Mouse (Mus musculus) intestine, postnatal 0 days (tissue): ENCODE measurements around the gene Gnaq. TPM values are rescaled to one million over a fixed set of nuclear protein-coding genes. Genes with fewer than 3 reads are reported as not detected.
A peak's percentile ranks its signal among the peaks of the same experiment; 100 is the strongest.

Source experiments
- ATAC-seq: fragments of 200-750 bp; cut with Nextera tagmentation; 2 replicates; pipeline ENCODE4 v1.8.0; 2017; ENCODE audit warnings: mild to moderate bottlenecking, moderate TSS enrichment, moderate library complexity
- H3K27ac ChIP-seq: fragments of 300-500 bp; sonication (generic); 2 replicates; pipeline ENCODE4 v1.5.1; 2014; ENCODE audit warnings: mild to moderate bottlenecking, low read depth, low read length, moderate library complexity
- H3K27me3 ChIP-seq: fragments of 300-500 bp; sonication (generic); replicated peaks from 2 replicates; pipeline ENCODE4 v1.6.1; 2014; ENCODE audit warnings: low read length, mixed read lengths; ENCODE audit not compliant: control insufficient read depth, insufficient read depth
- H3K36me3 ChIP-seq: fragments of 300-500 bp; sonication (generic); 2 replicates; pipeline ENCODE4 v1.6.1; 2014; ENCODE audit warnings: mild to moderate bottlenecking, moderate library complexity; ENCODE audit not compliant: control insufficient read depth, insufficient read depth
- H3K4me1 ChIP-seq: fragments of 300-500 bp; sonication (generic); replicated peaks from 2 replicates; pipeline ENCODE4 v1.6.1; 2014; ENCODE audit warnings: antibody characterized with exemption, low read length, mixed read lengths; ENCODE audit not compliant: control insufficient read depth, insufficient read depth
- H3K4me2 ChIP-seq: fragments of 300-500 bp; sonication (generic); replicated peaks from 2 replicates; pipeline ENCODE4 v1.6.1; 2014; ENCODE audit warnings: low read depth, mild to moderate bottlenecking, moderate library complexity
- H3K4me3 ChIP-seq: fragments of 300-500 bp; sonication (generic); 2 replicates; pipeline ENCODE4 v1.5.1; 2014; ENCODE audit warnings: low read depth, low read length
- H3K9ac ChIP-seq: fragments of 300-500 bp; sonication (generic); 2 replicates; pipeline ENCODE4 v1.6.1; 2014; ENCODE audit warnings: mild to moderate bottlenecking, low read depth, low read length
- H3K9me3 ChIP-seq: fragments of 300-500 bp; sonication (generic); 2 replicates; pipeline ENCODE4 v1.6.1; 2016; ENCODE audit warnings: mixed run types; ENCODE audit not compliant: control insufficient read depth
- CTCF ChIP-seq: sonication (generic); IDR thresholded peaks from 2 replicates; pipeline ENCODE4 v1.5.1; 2016; ENCODE audit warnings: low read depth, mild to moderate bottlenecking, control low read depth, antibody characterized with exemption, moderate library complexity
- WGBS: fragments of 180-500 bp; shearing (Covaris S2); extraction: QIAGEN DNeasy Blood & Tissue Kit; methylation state at CpG from one replicate; pipeline ENCODE4 v1.1.7; 2014; 5-methylcytosine and 5-hydroxymethylcytosine counted together
- polyA plus RNA-seq: library from polyadenylated mRNA; unstranded; fragments of >200 nt; fragmentation: Nextera tagmentation; extraction: Ambion mirVana; gene quantifications from 2 replicates; pipeline ENCODE4 v1.2.1, GENCODE M21; 2015

The Gnaq gene
- polyA plus RNA-seq, 1 experiment from 2014 or later = 17.1 TPM

DNA sequence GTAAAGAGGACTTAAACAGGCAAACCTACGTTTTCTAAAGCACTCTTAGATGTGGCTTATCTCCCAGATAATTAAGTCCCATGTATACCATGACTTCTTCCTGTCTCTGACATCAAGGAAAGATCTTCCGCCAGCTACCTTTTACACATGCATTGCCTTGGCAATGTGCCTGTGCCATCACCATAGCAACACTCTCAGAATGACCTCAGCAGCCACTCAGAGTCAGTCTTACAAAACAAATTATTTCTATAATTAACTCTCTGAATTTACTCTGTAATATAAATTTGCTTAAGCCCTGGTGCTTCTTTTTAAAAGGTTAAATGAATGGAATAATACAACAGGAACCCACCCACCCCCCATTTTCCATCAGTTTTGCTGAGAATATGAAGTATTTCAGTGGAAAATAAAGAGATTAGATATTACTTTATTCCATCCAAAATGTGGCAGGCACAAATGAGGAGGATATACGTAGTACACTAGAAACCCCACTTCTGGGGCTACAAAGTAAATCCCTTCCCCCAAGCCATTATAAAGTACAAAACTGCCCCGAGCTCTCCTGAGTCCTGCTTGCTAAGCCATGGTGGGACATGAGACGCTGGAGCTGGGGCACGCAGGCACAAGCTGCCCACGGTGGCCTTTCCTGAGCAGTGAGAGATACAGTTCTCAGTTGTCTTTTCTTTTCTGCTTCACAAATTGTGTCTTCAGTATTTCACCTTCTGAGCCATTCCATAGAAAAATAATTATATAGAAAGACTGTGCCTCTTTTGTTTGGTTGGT is 195.6 kb downstream of the Gnaq start:
- no peak for TF ChIP-seq CTCF
- no peaks in the 10 kb centered on the region for H3K9me3 ChIP-seq
- peaks cover 12% of the 10 kb centered on the region; the same call in 1 of the 2 replicates for H3K4me1 ChIP-seq
- ATAC-seq = no peak
- H3K9ac ChIP-seq = no peak overlapping the region
- H3K4me2 ChIP-seq = no peak overlapping the region
- H3K4me3 ChIP-seq = no peak overlapping the region
- WGBS = 53% methylated on average over 7 of the region's 7 CpGs
- no peaks in the 10 kb centered on the region for H3K36me3 ChIP-seq
- H3K27me3 ChIP-seq = no peaks in the 10 kb centered on the region
- no peak overlapping the region for H3K27ac ChIP-seq

DNA sequence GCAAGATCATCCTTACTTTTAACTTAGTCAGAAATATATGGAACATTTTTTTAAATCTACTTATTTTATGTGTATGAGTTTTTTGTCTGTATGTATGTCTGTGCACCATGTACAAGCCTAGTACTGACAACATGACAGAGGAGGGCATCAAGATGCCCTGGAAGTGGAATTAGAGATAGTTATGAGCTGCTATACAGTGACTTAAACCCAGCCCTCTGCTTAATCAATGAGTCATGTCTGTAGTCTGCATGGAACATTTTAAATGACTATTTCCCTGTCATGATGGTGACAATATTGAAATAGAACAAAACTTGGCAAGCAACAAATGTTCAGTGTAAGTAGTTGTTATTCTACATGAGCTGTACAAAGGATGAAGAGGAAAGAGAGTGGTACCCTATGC is 196.4 kb downstream of the Gnaq start:
- H3K27me3 ChIP-seq = no peaks in the 10 kb centered on the region
- no peak overlapping the region for H3K9ac ChIP-seq
- no peaks in the 10 kb centered on the region for H3K36me3 ChIP-seq
- H3K4me3 ChIP-seq = no peak overlapping the region
- no peak overlapping the region for H3K27ac ChIP-seq
- no peak for TF ChIP-seq CTCF
- H3K4me1 ChIP-seq = peaks cover 12% of the 10 kb centered on the region; the same call in 1 of the 2 replicates
- no peaks in the 10 kb centered on the region for H3K9me3 ChIP-seq
- no peak overlapping the region for H3K4me2 ChIP-seq
- no peak for ATAC-seq

DNA sequence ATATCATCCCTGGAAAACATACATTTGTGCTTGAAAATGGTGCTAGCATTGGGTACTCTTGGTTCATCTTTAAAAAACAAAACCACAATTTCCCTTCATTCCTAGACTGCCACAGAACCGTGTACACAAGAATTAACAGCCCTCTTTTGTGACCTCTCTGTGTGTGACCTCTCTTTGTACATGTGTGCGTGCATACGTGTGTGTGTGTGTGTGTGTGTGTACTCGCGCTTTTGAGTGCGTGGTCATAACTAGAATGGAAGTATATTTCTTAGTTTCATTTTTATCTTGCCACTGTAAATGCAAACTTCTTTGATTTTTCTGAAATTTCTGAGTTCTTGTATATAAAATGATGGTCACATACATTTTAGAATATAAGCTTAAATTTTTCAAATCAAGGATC is 197.0 kb downstream of the Gnaq start:
- H3K4me2 ChIP-seq = no peak overlapping the region
- no peaks in the 10 kb centered on the region for H3K9me3 ChIP-seq
- no peak for TF ChIP-seq CTCF
- no peaks in the 10 kb centered on the region for H3K27me3 ChIP-seq
- 86% methylated on average over 6 of the region's 6 CpGs for WGBS
- H3K36me3 ChIP-seq = no peaks in the 10 kb centered on the region
- H3K27ac ChIP-seq = no peak overlapping the region
- no peak for ATAC-seq
- no peak overlapping the region for H3K9ac ChIP-seq
- peaks cover 12% of the 10 kb centered on the region; the same call in 1 of the 2 replicates for H3K4me1 ChIP-seq
- H3K4me3 ChIP-seq = no peak overlapping the region

DNA sequence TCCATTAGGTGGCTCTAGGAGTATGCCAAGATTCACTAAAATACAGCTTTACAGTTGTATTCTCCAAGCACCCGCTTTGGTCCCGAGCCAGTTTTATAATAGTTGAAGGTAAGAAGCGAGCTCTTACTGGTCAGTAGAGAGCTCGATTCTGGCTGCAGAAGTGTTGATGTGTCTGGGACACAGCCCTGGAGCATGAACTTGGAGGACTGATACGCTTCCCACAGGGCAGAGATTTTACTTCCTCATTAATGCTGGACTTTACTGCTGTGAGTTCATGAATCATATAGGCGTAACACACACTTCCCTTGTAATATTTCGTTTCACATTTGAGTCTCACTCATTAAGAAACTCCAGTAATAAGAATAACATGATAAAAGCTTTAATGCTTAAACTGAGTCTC is 197.5 kb downstream of the Gnaq start:
- no peaks in the 10 kb centered on the region for H3K27me3 ChIP-seq
- peaks cover 4% of the 10 kb centered on the region for H3K36me3 ChIP-seq
- H3K4me1 ChIP-seq = peaks cover 12% of the 10 kb centered on the region; the same call in 1 of the 2 replicates
- H3K4me2 ChIP-seq = no peak overlapping the region
- ATAC-seq = peak; percentile 64
- no peak overlapping the region for H3K9ac ChIP-seq
- H3K9me3 ChIP-seq = no peaks in the 10 kb centered on the region
- no peak for TF ChIP-seq CTCF
- H3K27ac ChIP-seq = no peak overlapping the region
- H3K4me3 ChIP-seq = no peak overlapping the region
- WGBS = 55% methylated on average over 7 of the region's 7 CpGs

DNA sequence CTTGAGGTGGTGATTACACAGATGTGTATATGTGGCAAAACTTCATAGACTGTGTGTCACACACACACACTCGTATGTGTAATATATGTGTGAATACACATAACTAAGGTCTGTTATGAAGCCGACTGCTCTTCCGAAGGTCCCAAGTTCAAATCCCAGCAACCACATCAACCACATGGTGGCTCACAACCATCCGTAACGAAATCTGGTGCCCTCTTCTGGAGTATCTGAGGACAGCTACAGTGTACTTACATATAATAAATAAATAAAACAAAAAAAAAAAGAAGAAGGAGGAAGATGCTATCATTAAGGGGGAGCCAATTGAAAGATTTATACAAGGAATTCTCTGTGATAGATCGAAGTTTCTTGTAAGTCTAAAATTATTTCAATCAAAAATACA is 198.4 kb downstream of the Gnaq start:
- WGBS = 91% methylated on average over 6 of the region's 6 CpGs
- peak; percentile 46 for TF ChIP-seq CTCF
- no peak overlapping the region for H3K27ac ChIP-seq
- H3K9ac ChIP-seq = no peak overlapping the region
- no peaks in the 10 kb centered on the region for H3K9me3 ChIP-seq
- H3K4me3 ChIP-seq = no peak overlapping the region
- H3K27me3 ChIP-seq = no peaks in the 10 kb centered on the region
- H3K4me2 ChIP-seq = no peak overlapping the region
- H3K36me3 ChIP-seq = peaks cover 5% of the 10 kb centered on the region
- peaks cover 12% of the 10 kb centered on the region; the same call in 1 of the 2 replicates for H3K4me1 ChIP-seq
- ATAC-seq = no peak

DNA sequence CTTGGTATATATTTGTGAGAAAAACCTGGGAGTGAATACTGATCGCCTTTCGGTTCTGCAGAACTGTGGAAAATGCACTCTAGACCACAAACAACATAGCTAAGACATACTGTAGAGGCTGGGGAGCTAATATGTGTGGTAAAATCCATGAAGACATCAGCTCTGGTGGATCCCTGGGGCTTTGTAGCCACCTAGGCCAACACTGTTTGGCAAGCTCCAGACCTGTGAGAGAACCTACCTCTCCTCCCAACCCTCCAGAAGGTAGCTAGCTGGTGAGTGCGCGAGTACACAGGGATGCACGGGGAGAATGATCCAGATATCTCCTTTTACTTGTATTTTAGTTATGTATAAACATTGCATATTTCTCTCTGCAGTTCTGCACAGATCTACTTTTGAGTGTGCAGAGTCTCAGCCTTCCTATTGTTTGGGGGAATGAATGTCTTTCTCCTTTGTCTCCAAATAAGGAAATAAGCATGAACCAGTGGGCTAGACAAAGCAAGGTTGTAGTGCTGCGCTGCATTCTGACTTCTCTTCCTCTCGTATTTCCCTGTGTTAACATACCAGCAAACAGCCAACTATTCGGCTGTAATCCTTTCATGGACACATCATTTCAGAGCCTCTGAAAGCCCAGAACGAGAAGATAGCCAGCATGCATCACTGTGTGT is 205.4 kb downstream of the Gnaq start:
- H3K27ac ChIP-seq = no peak overlapping the region
- ATAC-seq = no peak
- H3K27me3 ChIP-seq = no peaks in the 10 kb centered on the region
- WGBS = 66% methylated on average over 9 of the region's 9 CpGs
- H3K9me3 ChIP-seq = no peaks in the 10 kb centered on the region
- H3K9ac ChIP-seq = no peak overlapping the region
- H3K4me3 ChIP-seq = no peak overlapping the region
- peaks cover 5% of the 10 kb centered on the region for H3K36me3 ChIP-seq
- TF ChIP-seq CTCF = no peak
- no peaks in the 10 kb centered on the region for H3K4me1 ChIP-seq
- no peak overlapping the region for H3K4me2 ChIP-seq
